Mouse (Mus musculus) lung, postnatal 0 days (tissue): ENCODE results near the gene C2.

Experiments used
- CTCF ChIP-seq: IDR thresholded peaks from 2 replicates; pipeline ENCODE4 v1.5.1; 2016; ENCODE audit warnings: antibody characterized with exemption, mild to moderate bottlenecking
- EP300 ChIP-seq: IDR thresholded peaks from 2 replicates; pipeline ENCODE4 v1.6.1; 2016; ENCODE audit warnings: antibody characterized with exemption, mild to moderate bottlenecking, control low read depth

- no peak for TF ChIP-seq CTCF
- TF ChIP-seq EP300: no peak
These were observed 48.1 kb downstream of the C2 start, which contains the start of the genes Skiv2l and Nelfe for GRCm38 (mm10) chr17:34849722-34850516.
